Mouse (Mus musculus): Measurements from ENCODE around the gene 4922502D21Rik. TPM values are rescaled to one million over a fixed set of nuclear protein-coding genes. Genes with fewer than 3 reads are reported as not detected.

4922502D21Rik gene
- not detected for polyA plus RNA-seq (2017; shearing (Covaris generic))

DNA sequence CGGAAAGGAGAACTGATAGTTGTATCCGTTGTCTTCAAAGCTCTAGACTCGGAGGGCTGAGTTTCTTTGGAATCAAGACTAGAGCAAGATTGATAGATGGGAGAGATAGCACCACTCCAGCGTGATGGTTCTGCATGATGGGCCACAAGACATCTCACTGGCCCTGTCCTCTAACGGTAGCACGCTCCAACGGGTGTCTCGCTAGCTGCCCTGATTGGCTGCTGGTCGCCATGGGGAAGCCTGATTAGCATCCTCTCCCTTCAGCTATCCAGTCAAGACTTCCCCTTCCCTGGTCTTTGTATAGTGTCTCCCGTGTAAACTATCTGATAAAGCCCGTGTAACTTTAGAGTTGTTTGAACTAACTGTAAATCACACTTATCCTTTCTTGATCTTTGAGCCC, at the start of gene 4922502D21Rik:
Gene 4922502D21Rik (minus strand): TSS at position 187 of the 400 bp plus-strand sequence.

DNA sequence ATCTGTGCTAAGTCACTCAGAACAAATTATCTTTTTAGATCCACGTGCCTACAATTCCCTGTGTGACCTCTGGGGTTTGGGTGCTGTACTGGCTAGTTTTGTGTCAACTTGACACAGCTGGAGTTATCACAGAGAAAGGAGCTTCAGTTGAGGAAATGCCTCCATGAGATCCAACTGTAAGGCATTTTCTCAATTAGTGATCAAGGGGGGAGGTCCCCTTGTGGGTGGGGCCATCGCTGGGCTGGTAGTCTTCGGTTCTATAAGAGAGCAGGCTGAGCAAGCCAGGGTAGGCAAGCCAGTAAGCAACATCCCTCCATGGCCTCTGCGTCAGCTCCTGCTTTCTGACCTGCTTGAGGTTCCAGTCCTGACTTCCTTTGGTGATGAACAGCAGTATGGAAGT, 10.8 kb upstream of the 4922502D21Rik start, which contains the start of gene Clec12a:
Gene Clec12a (plus strand): TSS at position 301 of the 400 bp plus-strand sequence.

DNA sequence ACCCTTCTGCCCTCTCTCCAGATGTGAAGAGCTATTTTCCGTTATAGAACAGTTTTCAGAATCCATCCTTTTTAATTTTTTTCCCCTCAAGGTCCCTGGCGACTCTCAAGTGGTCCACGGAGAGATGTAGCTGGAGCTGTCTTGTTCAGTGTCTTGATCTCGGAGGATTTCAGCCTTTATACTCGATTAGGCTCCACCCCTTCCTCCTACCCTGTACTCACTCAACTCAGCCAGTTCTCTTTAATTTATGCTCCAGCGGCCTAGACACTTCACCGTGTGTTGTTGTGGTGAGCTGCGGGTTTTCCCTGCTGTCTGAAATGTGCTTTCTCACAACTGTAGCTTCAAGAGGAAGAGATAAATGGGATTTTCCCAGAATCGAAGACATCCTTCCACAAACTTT, 56.4 kb downstream of the 4922502D21Rik start, which contains the start of gene Cd69:
Gene Cd69 (minus strand): TSS at position 217 of the 400 bp plus-strand sequence.

Other genes with a start within 250 kb of the 4922502D21Rik start
- not detected for gene Clec2e, start 230.9 kb downstream of the 4922502D21Rik start, polyA plus RNA-seq (2017; shearing (Covaris generic))
- 41.8 TPM for gene Clec2d, start 151.2 kb downstream of the 4922502D21Rik start, polyA plus RNA-seq (2017; shearing (Covaris generic))
- 135 TPM for gene Cd69, start 56.4 kb downstream of the 4922502D21Rik start, polyA plus RNA-seq (2017; shearing (Covaris generic))
- gene Clec12a, start 10.9 kb upstream of the 4922502D21Rik start, polyA plus RNA-seq (2017; shearing (Covaris generic)), result 0.99 TPM
- gene Clec12b, start 54.1 kb upstream of the 4922502D21Rik start, polyA plus RNA-seq (2017; shearing (Covaris generic)), result not detected
- 0.81 TPM for gene Clec1b, start 65.5 kb upstream of the 4922502D21Rik start, polyA plus RNA-seq (2017; shearing (Covaris generic))
- gene Clec9a, start 77.1 kb upstream of the 4922502D21Rik start, polyA plus RNA-seq (2017; shearing (Covaris generic)), result not detected
- gene Clec1a, start 120.2 kb upstream of the 4922502D21Rik start, polyA plus RNA-seq (2017; shearing (Covaris generic)), result not detected
- not detected for gene Olr1, start 175.4 kb upstream of the 4922502D21Rik start, polyA plus RNA-seq (2017; shearing (Covaris generic))
- gene Tmem52b, start 180.8 kb upstream of the 4922502D21Rik start, polyA plus RNA-seq (2017; shearing (Covaris generic)), result not detected
- gene Gabarapl1, start 201.4 kb upstream of the 4922502D21Rik start, polyA plus RNA-seq (2017; shearing (Covaris generic)), result 29.6 TPM
- not detected for gene Klre1, start 246.1 kb upstream of the 4922502D21Rik start, polyA plus RNA-seq (2017; shearing (Covaris generic))